Mouse (Mus musculus) heart, postnatal 0 days (tissue): ENCODE measurements around the gene Trim15.

Experiments
- CTCF ChIP-seq: IDR thresholded peaks from 2 replicates; pipeline ENCODE4 v1.5.1; 2016; ENCODE audit warnings: antibody characterized with exemption, control low read depth, low read depth
- EP300 ChIP-seq: IDR thresholded peaks from 2 replicates; pipeline ENCODE4 v1.6.1; 2016; ENCODE audit warnings: antibody characterized with exemption, low read depth

GRCm38 (mm10) chr17:36861680-36862079 lies 5.3 kb downstream of the Trim15 start:
- TF ChIP-seq CTCF = no peak
- no peak for TF ChIP-seq EP300
